Mouse (Mus musculus): ENCODE measurements around the gene Pgm1.

The Pgm1 gene

DNA sequence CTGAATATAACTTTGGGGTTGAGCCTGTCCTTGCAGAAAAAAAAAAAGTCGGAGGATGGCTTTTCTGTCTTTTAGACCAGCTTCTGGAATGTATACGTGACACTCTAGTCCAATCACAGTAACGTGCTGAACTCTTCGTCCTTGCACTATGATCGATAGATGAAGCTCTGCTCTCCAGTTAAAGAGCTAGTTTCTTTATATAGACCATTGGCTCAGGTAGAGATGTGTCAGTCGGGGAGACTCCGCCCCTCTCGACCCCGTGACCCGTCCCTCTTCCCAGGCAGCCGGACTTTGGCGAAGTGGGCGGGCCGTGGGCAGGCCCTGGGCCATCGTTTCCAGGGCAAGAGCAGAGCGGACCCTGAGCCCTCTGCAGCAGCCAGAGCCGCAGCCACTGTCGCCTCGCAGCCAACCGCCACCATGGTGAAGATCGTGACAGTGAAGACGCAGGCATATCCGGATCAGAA lies at the start of gene Pgm1:
Pgm1 (plus strand) TSS at position 266 of the 464 bp plus-strand sequence.
- peak; percentile 91 to 93 for DNase-seq

DNA sequence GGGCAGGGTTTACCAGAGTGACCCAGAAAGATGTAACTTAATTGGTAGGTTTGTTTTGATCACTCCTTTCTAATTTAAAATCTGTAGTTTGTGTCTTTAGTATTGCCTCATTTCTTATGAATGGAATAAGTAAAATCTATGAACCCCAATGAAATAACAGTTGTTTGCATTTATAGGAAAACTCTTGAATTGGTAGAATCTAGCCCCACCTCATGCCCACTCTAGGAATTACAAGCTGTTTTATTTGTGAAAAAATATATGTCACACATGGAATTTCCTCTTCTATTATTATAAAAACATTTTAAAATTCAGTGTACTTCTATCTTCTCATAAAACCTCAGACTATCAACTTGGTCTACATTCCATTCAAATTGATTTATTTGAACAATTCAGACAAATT lies 47.3 kb upstream of the Pgm1 start:
- peak in 1 of 2 experiments; percentile 4 for DNase-seq

DNA sequence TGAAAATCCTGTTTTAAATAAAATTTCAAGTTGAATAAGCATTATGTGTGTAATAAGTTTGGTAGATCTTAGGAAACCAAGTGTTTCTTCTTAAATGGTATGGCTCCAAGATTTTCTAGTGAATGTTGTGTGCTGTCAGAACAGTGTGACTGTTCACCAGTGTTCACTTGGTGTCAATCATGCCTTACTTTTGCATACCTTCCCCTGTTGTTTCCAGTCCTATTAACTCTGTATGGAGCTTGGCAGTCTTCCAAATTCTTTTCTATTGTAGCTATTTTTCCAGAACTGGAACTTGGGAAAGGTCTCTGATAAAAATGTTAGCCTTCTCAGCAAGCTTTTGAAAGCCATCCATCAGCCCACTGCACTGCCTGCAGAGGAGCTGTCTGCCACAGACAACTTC lies 46.8 kb upstream of the Pgm1 start:
- no peak for DNase-seq

DNA sequence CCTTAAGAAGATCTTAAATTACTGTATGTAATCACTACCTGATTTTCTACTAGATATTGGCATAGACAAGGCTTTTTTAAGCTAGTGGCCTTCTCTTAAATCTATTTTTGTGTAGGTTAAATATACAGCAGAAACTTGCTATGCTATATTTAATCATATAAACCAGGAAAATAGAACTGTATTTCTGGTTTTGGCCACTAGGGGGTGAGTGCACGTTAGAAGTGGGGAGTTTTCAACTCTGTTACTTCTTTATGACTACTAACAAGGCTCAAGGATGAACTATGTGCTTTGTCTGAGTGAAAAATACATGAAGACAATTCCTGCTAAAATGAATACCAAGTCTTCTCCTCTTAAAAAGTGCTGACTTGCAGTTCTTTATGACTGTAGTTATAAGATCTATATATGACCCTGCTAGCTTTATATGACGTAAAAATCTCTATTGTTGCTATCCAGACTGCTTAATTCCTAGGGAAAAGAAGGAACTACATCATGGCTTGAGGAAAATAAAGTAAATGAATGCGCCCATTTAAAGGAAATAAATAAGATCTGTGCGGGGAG lies 15.2 kb upstream of the Pgm1 start:
- DNase-seq: no peak

DNA sequence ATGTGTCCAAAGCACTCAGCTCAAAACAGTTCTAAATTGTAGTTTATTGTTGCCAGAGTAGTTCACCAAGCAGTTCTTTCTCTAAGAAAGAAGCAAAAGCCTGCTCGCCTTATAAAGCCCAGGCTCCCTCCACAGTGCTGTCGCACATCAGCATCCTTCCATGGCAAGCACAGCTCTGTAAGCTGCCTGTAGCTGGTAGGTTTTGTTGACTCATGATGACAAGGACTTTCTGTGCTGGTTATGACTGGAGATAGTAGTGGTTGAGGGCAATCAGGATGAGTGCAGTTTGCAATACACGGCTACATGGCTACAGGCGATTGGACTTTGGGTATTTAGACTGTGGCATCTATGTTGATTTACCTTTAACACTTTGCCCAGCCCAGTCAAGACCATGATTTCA lies 2.8 kb upstream of the Pgm1 start:
- no peak for DNase-seq

DNA sequence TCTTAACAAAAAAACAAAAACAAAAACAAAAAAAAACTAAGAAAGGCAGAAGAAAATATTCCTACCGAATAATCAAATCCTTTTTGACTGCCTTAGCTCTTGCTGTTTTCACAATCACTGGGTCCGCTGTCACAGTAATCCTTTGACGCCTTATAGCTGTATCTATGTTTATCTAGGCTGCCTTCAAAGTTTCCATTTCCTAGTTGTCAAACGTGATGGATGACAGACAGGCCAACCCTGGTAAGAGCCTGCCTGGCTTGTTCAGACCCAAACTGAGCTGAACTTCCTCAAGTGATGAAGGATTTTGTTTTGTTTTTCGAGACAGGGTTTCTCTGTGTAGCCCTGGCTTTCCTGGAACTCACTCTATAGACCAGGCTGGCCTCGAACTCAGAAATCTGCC lies 693 bp upstream of the Pgm1 start:
- DNase-seq: no peak

DNA sequence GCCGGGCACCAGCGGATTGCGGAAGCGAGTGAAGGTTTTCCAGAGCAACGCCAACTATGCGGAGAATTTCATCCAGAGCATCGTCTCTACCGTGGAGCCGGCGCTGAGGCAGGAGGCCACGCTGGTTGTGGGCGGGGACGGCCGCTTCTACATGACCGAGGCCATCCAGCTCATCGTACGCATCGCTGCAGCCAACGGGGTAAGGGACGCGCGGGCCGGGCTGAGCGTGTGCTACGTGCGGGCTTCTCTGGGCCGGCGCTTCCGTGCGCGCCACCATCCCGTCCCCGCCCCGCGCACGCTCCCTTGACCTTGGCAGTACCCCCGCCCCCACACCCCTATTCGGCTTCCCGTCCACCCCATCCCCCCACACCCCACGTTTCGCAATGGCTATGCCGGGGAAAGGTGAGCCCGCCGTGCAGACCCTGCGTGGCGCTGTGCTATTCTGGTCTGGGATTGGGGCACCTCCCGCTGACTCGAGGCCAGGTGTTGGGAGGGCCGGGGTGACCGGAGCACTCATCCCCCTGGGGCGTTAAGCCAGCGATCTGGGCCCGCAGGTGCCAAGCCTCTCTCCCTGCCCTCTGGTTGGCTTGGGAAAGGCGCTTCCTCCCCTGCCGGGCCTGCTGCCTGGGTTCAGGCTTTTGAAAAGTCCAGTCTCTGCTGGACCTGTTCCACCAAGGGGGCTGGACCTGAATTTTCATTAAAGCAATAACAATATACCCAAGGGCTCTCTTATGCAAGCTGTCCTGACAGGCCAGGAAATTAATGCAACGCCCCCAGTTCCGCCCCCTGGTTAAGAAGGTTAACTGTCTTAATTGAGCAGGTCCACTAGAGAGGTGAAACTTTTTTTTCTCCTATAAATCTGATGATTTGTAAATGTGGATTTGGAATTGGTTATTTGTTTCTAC lies 651 bp downstream of the Pgm1 start, which contains the start of gene Itgb3bp:
Itgb3bp (minus strand) TSS at position 201 of the 905 bp plus-strand sequence.
- peak; percentile 71 to 75 for DNase-seq

DNA sequence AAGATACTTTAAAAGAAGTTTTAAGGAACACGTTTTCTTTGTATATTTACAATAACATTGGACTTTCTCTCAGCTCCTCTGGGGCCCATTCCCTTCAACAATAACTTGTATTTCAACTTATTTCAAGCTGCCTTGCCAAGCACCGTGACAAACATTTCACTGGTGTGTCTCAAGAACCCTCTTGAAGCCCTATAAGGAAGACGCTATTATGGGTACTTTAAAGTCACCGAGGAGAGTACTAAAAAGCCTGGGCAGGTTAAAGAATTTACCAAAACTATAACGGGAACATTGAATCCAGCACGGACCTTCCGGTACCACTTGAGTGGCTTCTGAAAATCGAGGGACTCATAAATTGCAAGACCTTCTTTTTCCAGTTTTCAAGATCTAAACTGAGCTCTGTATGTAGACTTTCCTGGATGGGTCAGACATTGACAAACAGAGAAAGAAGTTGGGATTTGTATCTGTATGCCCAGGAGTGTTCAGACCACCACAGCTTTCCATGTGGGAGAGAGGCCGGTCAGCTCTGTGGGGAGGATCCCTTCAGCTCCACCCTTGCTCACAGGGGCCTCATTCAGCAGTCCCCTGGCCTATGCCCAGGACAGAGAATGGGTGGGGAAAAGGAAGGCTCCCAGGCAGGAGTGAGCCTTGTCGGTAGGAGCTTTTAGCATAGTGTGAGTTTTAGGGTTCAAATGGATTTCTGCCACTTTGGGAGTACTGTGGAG lies 1.5 kb downstream of the Pgm1 start:
- DNase-seq: peak; percentile 39 to 52

DNA sequence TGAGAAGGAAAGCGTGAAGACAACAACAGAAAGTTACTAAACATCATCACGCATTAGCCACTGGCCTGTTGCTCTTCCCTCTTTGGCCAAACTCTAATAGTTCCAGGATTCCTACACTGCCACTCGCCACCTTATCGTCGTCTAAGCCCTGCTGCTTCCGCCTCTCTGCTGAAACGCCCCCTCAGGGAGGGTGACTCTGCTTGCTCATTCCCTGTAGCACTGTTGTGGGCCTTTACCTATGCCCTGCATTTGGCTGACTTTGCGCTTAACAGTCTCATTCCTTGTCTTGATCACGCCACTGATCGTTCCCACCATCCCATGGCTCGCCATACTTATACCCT lies 2.0 kb downstream of the Pgm1 start:
- no peak for DNase-seq

DNA sequence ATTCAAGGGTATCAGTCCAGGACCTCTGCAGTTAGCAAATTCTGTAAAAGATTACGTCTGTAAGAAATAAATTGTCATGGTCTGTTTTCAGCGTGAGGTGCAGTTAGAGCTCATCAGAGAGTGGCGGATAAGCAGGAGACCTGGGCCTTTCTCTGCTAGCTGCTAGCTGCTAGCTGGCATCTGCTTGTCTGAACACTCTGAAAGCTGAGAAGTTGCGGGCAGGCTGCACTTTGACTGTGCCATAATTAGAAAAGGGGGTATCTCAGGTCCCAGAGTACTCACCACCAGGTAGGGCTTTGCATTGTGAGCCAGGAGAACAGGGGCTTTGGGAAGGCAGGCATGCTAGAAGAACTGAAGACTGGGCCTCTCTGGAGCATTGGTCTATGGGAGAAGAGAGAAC lies 2.6 kb downstream of the Pgm1 start:
- DNase-seq: no peak

DNA sequence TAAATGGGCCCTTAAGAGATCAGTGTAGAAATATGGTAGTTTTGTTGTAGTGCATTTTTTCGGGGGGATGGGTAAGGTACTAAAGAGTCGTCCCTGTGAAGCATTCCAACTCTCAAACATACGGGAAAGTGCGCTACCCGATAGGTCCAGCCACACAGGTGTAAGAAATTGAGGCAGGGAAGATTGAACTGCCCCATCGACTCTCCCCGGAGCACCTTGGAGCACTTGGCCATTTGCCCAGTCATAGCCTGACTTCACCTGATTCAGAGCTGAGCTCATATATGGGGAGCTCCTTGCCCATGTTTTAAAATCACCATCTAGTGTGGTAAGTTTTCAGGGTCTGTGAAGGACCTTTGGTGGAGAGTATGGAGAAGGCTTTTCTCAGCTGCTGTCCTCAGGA lies 5.6 kb downstream of the Pgm1 start:
- DNase-seq: peak in 1 of 2 experiments; percentile 34

DNA sequence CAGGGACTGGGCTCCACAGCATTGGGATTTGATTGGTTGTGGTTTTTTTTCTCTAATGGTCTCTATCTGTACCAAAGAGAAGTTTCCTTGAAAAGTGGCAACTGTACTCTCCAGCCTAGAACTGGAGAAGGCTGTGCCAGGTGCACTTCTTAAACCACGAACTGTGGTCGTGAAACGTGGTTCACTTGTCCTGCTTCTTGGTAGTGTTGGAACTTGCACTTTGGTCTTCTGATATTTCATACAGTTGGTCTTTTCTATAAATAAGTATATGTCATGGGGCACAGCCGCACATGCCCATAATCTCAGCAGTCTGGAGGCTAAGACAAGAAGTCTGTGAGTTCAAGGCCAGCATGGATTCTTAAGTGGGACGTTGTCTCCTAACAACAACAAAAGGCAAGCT lies 7.1 kb downstream of the Pgm1 start:
- DNase-seq: no peak

DNA sequence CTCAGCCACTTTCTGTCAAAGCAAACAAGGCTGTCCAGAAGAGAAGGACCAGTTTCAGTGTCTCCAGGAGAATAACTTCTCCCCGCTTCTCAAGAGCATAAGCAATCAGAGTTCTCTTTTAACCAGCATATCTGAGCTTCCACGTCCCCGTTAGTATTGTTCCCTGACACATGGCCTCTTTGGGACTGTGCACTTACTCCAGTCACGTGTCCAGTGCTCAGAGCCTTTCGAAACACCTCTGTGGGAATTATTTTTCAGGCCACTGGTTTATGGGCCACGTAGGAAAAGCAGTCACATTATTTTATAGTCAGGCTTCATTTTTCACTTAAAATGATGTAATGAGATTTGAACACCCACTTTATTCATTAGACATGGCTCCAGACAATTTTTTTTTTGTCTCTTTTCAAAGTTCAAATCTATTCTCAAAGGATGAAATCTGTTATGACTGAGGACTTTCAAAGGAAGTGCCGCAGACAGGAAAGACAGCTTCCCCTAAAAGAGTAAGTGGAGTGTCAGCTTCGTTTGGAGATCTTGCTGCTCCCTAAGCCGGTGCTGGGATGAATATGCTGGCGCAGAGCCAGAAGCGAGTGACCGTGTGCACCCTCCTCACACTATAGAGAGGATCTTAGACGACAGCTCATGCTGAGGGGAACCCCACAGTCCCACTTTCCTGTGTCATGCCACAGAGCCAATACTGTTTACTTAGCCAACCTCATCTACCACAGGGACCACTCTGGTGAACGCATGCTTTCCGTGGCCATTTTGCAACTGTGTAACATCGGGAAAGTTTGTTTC lies 10.7 kb downstream of the Pgm1 start:
- DNase-seq: peak; percentile 30 to 55

DNA sequence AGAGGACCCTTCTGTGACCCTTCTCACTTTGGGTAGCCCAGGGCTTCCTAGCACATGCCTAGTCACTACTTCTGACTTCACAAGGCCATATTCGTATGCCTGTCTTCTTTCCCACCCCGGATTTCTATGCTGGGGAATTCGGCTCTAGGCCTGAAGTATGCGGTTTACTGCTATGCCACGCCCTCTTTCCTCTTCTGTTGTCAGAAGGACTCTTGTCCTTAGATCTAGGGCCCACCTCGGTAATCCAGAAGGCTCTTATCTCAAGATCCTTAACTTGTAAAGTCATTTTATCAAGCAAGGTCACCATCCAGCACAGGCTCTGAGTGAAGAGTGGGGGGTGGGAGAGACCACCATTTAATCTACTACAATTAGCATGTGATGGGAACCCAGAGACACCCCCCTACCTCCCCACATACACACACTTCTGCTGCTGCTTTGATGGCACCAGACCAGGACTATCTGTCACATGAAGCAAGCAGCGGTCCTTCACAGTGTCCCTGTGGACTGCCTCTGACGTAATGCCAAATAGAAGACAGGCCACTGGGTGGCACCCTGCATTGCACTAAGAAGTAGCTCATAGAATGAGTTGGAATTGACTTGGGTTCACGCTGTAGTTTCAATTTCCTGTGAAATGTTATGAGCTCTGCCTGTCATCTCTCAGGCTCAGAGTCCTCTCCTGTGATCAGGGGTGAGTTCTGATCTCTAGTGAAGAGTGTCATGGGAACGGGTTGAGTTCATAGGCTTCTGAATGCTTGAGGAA lies 12.6 kb downstream of the Pgm1 start:
- DNase-seq: peak; percentile 61 to 67

DNA sequence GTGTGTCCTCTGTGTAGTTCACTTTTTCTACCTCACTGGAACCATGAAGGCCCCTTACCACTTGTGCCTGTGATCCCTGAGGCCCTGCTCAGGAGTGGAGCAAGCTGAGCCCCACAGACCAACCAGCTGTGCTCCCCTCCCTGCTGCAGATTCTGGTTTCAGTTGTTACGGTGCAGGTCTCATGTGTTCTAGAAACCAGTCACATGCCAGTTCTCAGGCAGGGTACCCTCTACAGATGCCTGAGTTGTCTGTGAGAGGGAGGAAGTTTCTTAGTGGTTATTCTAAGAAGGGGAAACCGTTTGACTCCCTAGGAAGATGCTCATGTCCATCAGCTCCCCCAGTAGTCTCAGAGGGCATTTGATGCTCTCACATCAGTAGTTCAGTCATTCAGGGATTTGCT lies 15.4 kb downstream of the Pgm1 start:
- no peak for DNase-seq

DNA sequence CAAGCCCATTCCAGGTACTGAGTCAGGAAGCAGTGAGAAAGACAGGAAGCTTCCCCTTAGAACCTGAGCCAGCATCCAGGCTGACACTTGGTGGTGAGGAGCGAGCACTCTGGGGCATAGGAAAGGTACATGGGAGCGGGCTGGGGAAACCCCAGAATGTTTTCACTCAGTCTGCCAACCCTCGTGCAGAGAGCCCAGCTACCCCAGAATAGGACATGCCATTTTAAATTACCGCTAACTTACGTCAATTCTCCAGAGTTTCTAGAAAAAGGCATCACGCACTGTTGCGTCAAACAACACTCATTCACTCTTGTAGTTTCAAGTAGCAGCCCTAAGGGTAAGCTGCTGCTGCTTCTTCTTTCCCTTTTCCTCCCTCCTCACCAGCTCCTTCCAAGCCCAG lies 15.8 kb downstream of the Pgm1 start:
- no peak for DNase-seq

DNA sequence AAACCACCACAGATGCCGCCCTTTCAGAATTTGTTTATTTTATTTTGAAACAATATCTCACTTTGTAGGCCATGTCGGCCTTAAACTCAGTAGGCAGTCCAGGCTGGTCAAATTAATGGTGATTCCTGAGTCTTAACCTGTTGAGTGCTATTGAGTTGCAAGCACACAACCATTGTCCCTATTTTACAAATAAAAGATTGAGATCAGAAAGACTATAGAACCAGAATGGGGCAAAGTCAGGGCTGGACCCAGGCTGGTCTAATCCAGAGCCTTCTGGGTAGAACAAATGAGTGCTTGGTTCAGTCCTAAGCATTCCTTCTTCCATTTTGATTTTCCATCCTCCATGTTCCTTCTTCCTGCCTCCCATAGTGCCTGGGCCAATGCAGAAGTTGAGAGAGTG lies 17.3 kb downstream of the Pgm1 start:
- DNase-seq: no peak

DNA sequence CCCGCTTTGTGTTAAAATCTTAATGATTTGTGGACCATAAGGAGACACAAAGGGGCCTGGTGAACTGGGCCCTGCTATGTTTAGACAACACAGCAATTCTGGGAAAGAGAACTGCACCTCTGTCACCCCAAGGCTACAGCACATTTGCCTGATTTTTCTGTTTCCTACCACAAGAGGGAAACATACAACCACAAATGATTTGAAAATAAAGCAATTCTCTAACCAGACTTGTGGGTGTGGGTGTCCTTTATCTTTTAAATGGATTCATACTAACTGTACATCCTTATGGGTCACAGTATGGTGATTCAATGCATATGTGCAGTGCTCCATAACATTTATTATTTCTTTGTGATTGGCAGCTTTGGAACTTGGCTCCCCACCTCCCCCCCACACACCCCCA lies 18.0 kb downstream of the Pgm1 start:
- no peak for DNase-seq

DNA sequence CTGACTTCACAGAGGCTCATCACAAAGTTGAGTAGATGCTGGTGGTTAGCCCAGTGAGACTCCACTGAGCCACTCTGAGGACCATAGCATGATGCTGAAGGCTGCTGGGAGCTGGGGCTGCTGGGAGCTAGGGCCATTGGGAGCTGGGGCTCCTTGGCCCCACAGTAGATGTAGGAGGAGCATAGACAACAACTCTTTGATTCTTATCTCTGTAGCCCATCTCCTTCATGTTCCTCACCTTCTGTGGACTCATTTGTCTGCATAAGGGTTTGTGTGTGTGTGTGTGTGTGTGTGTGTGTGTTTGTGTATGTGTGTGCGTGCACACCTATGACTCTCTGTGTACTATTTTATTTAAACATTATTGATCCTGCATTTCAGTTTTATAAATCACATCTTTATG lies 18.7 kb downstream of the Pgm1 start:
- DNase-seq: no peak

DNA sequence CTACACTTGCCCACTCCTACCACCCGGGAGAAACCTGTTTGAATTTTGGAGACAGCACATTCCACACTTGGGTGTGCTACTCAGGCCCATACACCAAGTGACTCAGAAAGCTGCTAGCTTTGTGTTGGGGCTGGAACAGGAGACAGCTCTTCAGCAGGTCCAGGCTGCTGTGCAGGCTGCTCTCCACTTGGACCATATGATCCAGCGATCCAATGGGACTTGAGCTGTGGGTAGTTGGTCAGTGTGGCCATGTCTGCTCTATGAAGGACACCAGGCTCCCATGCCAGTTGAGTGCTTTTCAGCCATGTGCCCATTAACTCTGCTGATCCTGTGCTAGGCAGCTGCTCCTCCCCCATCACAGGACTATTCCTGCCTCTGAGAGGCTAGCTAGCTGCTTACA lies 24.7 kb downstream of the Pgm1 start:
- no peak for DNase-seq

DNA sequence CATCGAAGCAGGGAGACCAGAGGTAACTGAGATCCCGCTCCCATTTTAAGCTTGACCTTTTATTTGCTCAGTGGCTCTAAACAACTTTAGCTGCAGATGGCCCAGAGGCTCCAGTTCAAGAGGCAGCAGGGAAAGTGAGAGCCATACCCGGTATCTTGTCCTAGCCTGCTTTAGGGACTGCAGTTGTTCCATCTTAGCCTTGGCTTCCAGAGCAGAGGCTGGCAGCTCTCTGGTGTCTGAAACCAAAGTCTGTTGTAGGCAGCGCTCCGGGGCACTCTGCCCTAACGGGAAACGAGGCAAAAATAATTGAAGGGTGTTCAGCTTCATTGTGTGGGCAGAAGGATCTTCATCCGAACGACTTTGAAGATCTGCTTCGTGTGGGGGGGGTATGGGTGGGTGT lies 26.2 kb downstream of the Pgm1 start:
- no peak for DNase-seq

DNA sequence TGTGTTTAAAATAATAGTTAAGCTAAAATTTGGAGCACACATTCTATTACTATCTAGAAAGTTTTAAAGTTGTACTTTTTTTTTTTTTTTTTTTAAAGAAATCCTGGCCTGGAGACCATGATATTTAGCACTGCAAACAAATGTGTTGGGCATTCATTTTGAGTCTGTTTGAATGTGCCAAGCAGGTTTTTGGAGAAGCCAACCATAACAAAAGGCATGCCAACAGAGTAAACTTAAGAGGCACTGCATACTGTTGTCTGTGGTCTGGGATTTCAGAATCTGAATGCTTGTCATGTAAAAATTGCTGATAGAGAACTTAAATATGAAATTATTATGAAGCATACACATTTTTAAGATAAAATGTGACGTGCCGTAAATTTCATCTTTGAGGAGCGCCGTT lies 28.0 kb downstream of the Pgm1 start:
- DNase-seq: no peak
